Mouse (Mus musculus) stomach, embryonic 15.5 days (tissue): Measurements from ENCODE around the gene Tmem258. TPM values are rescaled to one million over a fixed set of nuclear protein-coding genes. Genes with fewer than 3 reads are reported as not detected.

Source experiments
- ATAC-seq: fragments of 200-750 bp; cut with Nextera tagmentation; 2 replicates; pipeline ENCODE4 v1.8.0; 2017; ENCODE audit warnings: low read depth, moderate number of reproducible peaks, moderate TSS enrichment; ENCODE audit not compliant: insufficient read depth, low FRiP score
- H3K27ac ChIP-seq: fragments of 300-500 bp; sonication (generic); 2 replicates; pipeline ENCODE4 v1.5.1; 2015; ENCODE audit warnings: mild to moderate bottlenecking, inconsistent platforms
- H3K27me3 ChIP-seq: fragments of 300-500 bp; sonication (generic); replicated peaks from 2 replicates; pipeline ENCODE4 v1.6.1; 2015; ENCODE audit warnings: inconsistent platforms
- H3K36me3 ChIP-seq: fragments of 300-500 bp; sonication (generic); 2 replicates; pipeline ENCODE4 v1.6.1; 2015; ENCODE audit warnings: inconsistent platforms
- H3K4me1 ChIP-seq: fragments of 300-500 bp; sonication (generic); 2 replicates; pipeline ENCODE4 v1.6.1; 2015; ENCODE audit warnings: inconsistent platforms
- H3K4me2 ChIP-seq: fragments of 300-500 bp; sonication (generic); 2 replicates; pipeline ENCODE4 v1.6.1; 2015; ENCODE audit warnings: mild to moderate bottlenecking, inconsistent platforms
- H3K4me3 ChIP-seq: fragments of 300-500 bp; sonication (generic); replicated peaks from 2 replicates; pipeline ENCODE4 v1.5.1; 2015; ENCODE audit warnings: inconsistent platforms
- H3K9ac ChIP-seq: fragments of 300-500 bp; sonication (generic); 2 replicates; pipeline ENCODE4 v1.6.1; 2015; ENCODE audit warnings: inconsistent platforms
- H3K9me3 ChIP-seq: fragments of 300-500 bp; sonication (generic); 2 replicates; pipeline ENCODE4 v1.6.1; 2016; ENCODE audit warnings: inconsistent platforms
- WGBS: fragments of 180-500 bp; shearing (Covaris S2); methylation state at CpG from one replicate; pipeline ENCODE4 v1.1.7; 2015; 5-methylcytosine and 5-hydroxymethylcytosine counted together
- polyA plus RNA-seq: library from polyadenylated mRNA; unstranded; fragments of >200 nt; fragmentation: Nextera tagmentation; extraction: Ambion mirVana; gene quantifications from 2 replicates; pipeline ENCODE4 v1.2.1, GENCODE M21; 2015

Tmem258 gene
- polyA plus RNA-seq, 1 experiment from 2014 or later, result 509 TPM

GRCm38 (mm10) chr19:10205051-10205450 is 1.2 kb downstream of the Tmem258 start:
- H3K36me3 ChIP-seq, result peaks cover 36% of the 10 kb centered on the region
- H3K4me1 ChIP-seq, result peaks cover 12% of the 10 kb centered on the region
- no peaks in the 10 kb centered on the region for H3K9me3 ChIP-seq
- peak overlapping the region; percentile 72 for H3K4me2 ChIP-seq
- no peak for ATAC-seq
- no peaks in the 10 kb centered on the region for H3K27me3 ChIP-seq
- peak overlapping the region; percentile 94 for H3K4me3 ChIP-seq
- H3K27ac ChIP-seq, result no peak overlapping the region
- no peak overlapping the region for H3K9ac ChIP-seq
- WGBS, result 65% methylated on average over 6 of the region's 6 CpGs

- H3K36me3 ChIP-seq, result peaks cover 47% of the 10 kb centered on the region
- 0 out of 2 replicates have a peak, but pooled peaks cover 4% of the 10 kb centered on the region for H3K4me1 ChIP-seq
- H3K27me3 ChIP-seq, result no peaks in the 10 kb centered on the region
- no peak overlapping the region for H3K27ac ChIP-seq
- 78% methylated on average over 3 of the region's 3 CpGs for WGBS
- H3K4me2 ChIP-seq, result no peak overlapping the region
- H3K9me3 ChIP-seq, result no peaks in the 10 kb centered on the region
- H3K9ac ChIP-seq, result no peak overlapping the region
- ATAC-seq, result no peak
- no peak overlapping the region for H3K4me3 ChIP-seq
Measured at GRCm38 (mm10) chr19:10208851-10209250, 5.0 kb downstream of the Tmem258 start.

GRCm38 (mm10) chr19:10210885-10211284 is 7.1 kb downstream of the Tmem258 start:
- Histone ChIP-seq H3K27me3 (no peaks in the 10 kb centered on the region), H3K27ac (no peak overlapping the region), H3K36me3 (peaks cover 47% of the 10 kb centered on the region), H3K9me3 (no peaks in the 10 kb centered on the region), H3K4me1 (no peaks in the 10 kb centered on the region), H3K4me2 (no peak overlapping the region), H3K4me3 (no peak overlapping the region), H3K9ac (no peak overlapping the region)
- 84% methylated on average over 4 of the region's 4 CpGs for WGBS
- no peak for ATAC-seq

DNA sequence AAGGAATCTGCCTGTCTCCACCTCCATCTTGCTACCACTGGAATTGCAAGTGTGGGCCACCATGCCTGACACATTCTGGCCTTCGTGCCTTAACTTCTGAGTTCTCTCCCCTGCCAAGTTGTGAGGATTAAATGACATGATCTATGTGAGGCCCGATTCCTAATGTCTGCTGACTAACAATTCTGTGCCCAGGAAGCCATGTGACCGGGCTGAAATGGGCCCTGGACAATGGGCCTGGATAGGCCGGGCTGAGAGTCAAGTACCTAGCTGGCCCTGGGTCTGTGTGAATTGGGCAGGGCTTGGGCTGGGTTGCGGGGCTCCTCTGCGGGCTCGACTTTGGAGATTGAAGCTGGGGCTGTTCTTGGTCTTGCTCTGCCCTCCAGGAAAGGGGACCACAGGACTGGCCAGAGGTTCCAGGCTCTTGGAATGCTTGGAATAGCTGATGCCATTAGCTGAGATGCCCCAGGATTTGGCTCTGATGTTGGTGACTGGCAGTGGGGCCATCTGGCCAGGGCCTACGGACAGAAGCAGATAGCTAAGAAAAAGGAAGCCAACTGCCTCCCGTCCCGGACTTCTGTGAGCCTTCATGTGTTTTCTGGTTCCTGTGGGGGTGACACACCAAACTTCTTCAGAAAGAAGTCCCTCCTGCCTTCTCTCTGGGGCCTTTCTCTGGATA is 10.1 kb downstream of the Tmem258 start:
- H3K9ac ChIP-seq, result no peak overlapping the region
- 85% methylated on average over 10 of the region's 10 CpGs for WGBS
- no peak overlapping the region for H3K4me2 ChIP-seq
- no peak for ATAC-seq
- H3K27me3 ChIP-seq, result no peaks in the 10 kb centered on the region
- no peaks in the 10 kb centered on the region for H3K4me1 ChIP-seq
- peaks cover 37% of the 10 kb centered on the region for H3K36me3 ChIP-seq
- no peak overlapping the region for H3K27ac ChIP-seq
- H3K9me3 ChIP-seq, result no peaks in the 10 kb centered on the region
- H3K4me3 ChIP-seq, result no peak overlapping the region

- Histone ChIP-seq H3K4me2 (no peak overlapping the region), H3K9ac (no peak overlapping the region), H3K27ac (no peak overlapping the region), H3K9me3 (no peaks in the 10 kb centered on the region), H3K27me3 (no peaks in the 10 kb centered on the region), H3K4me3 (no peak overlapping the region), H3K36me3 (peaks cover 25% of the 10 kb centered on the region), H3K4me1 (0 out of 2 replicates have a peak, but pooled peaks cover 6% of the 10 kb centered on the region)
- ATAC-seq, result no peak
- 64% methylated on average over 8 of the region's 8 CpGs for WGBS
Measured at GRCm38 (mm10) chr19:10216101-10216500, 12.3 kb downstream of the Tmem258 start.

- H3K9ac ChIP-seq, result no peak overlapping the region
- WGBS, result 38% methylated on average over 3 of the region's 3 CpGs
Measured at GRCm38 (mm10) chr19:10219108-10219507, 15.3 kb downstream of the Tmem258 start.

DNA sequence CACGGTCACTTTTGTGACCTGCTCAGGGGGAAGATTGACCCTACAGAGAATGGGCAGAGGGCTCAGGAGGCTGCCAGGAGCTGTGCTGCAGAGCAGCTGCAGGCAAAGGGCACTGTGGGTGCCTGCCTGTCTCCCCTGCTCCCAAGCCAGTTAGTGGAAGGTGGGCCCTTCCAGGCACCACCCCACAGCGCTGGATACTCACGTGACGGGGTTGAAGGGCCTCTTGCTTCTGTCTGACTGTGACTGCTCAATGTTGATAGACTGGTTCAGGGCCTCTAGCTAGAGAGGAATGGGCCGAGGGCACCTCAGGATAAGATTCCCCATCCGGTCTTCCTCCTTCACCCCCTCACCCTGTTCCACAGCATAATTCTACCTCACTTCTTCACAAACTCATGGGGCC is 15.8 kb downstream of the Tmem258 start:
- no peak for ATAC-seq

More at GRCm38 (mm10) chr19:10219108-10219507, 15.3 kb downstream of the Tmem258 start:
- Histone ChIP-seq H3K4me3 (no peak overlapping the region), H3K36me3 (peaks cover 11% of the 10 kb centered on the region; the same call in 1 of the 2 replicates), H3K27me3 (no peaks in the 10 kb centered on the region), H3K9me3 (no peaks in the 10 kb centered on the region), H3K4me1 (peaks cover 15% of the 10 kb centered on the region; the same call in 1 of the 2 replicates), H3K4me2 (no peak overlapping the region), H3K27ac (0 out of 2 replicates have a peak overlapping the region, but pooled peaks have one; percentile 7)
- no peak for ATAC-seq

GRCm38 (mm10) chr19:10221585-10221984 is 17.8 kb downstream of the Tmem258 start:
- no peak overlapping the region for H3K27ac ChIP-seq
- H3K9me3 ChIP-seq, result no peaks in the 10 kb centered on the region
- H3K36me3 ChIP-seq, result peaks cover 10% of the 10 kb centered on the region; the same call in 1 of the 2 replicates
- no peak overlapping the region for H3K9ac ChIP-seq
- ATAC-seq, result no peak
- peaks cover 29% of the 10 kb centered on the region for H3K4me1 ChIP-seq
- H3K4me3 ChIP-seq, result no peak overlapping the region
- H3K27me3 ChIP-seq, result no peaks in the 10 kb centered on the region
- 27% methylated on average over 4 of the region's 4 CpGs for WGBS
- no peak overlapping the region for H3K4me2 ChIP-seq

More for the DNA sequence above, 15.8 kb downstream of the Tmem258 start:
- H3K4me1 ChIP-seq, result peaks cover 19% of the 10 kb centered on the region; the same call in 1 of the 2 replicates
- 55% methylated on average over 6 of the region's 6 CpGs for WGBS
- no peak overlapping the region for H3K4me2 ChIP-seq
- H3K36me3 ChIP-seq, result peaks cover 11% of the 10 kb centered on the region; the same call in 1 of the 2 replicates
- 0 out of 2 replicates have a peak overlapping the region, but pooled peaks have one; percentile 7 for H3K27ac ChIP-seq
- H3K27me3 ChIP-seq, result no peaks in the 10 kb centered on the region
- no peak overlapping the region for H3K4me3 ChIP-seq
- no peak overlapping the region for H3K9ac ChIP-seq
- no peaks in the 10 kb centered on the region for H3K9me3 ChIP-seq

DNA sequence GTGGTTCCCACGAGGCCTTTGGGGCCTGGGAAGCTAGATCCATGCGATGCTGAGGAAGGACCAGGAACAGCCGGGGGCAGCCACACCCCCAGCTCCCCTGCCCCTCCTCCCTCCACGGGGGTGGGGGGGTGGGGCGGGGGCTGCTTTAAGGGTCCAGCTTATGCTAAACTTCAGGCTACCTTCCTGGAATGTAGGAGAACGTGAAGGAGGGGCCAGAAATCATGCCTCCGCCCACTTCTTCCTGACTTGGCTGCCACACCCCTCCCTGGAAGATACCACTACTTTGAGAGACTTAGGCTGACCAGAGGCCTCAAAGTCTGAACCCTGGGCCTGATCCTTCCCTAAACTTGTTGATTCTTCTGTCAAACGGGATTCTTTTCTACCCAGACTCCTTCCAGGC is 18.8 kb downstream of the Tmem258 start:
- no peak for ATAC-seq
- H3K27me3 ChIP-seq, result no peaks in the 10 kb centered on the region

GRCm38 (mm10) chr19:10223561-10223960 is 19.7 kb downstream of the Tmem258 start:
- 56% methylated on average over 4 of the region's 4 CpGs for WGBS
- Histone ChIP-seq H3K4me3 (no peak overlapping the region), H3K9me3 (no peaks in the 10 kb centered on the region), H3K27ac (no peak overlapping the region), H3K4me2 (no peak overlapping the region), H3K27me3 (no peaks in the 10 kb centered on the region), H3K9ac (no peak overlapping the region), H3K4me1 (peaks cover 29% of the 10 kb centered on the region), H3K36me3 (peaks cover 8% of the 10 kb centered on the region; the same call in 1 of the 2 replicates)
- ATAC-seq, result no peak

More for the DNA sequence above, 18.8 kb downstream of the Tmem258 start:
- no peaks in the 10 kb centered on the region for H3K9me3 ChIP-seq
- peaks cover 8% of the 10 kb centered on the region; the same call in 1 of the 2 replicates for H3K36me3 ChIP-seq
- peaks cover 29% of the 10 kb centered on the region for H3K4me1 ChIP-seq
- H3K4me3 ChIP-seq, result no peak overlapping the region
- 22% methylated on average over 8 of the region's 8 CpGs for WGBS
- H3K27ac ChIP-seq, result peak overlapping the region; percentile 18; the same call in 1 of the 2 replicates
- H3K9ac ChIP-seq, result no peak overlapping the region
- H3K4me2 ChIP-seq, result no peak overlapping the region

DNA sequence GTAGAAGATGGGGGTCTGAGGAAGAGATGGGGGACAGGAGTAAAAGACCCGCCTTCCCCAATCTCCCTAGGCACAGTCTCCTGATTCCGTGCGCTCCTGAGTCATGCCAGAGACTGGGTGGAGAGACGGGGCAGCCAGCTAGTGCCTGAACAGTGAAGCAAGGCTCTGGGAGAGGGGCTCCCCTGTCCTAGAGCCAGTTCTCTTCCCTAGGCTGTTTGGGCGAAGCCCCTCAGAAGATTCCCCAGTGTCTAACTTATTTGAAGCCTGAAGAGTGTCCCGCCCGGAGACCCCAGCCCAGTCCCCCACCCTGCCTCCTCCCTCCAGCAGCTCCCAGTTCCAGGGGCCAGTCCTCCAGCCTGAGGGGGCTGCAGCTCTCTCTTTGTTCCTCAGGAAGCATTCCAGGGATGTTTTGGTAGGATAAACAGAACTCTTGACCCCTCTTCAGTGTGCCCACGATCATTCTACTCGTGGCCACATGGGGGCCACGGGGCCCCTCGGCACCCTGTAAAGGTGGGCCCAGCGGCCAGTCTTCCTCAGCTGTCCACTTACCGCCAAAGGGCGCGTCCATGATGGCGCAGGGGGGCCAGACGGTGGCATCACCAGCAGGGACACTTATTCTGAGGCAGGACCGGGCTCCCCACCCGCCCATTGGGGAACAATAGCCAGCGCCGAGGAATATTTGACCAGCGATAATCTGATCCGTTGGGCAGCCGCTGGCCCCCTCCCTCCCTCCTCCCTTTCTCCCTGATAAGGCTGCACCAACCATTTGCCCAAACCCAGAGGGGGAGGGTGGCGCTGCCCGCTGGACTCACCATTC is 21.0 kb downstream of the Tmem258 start:
- H3K4me3 ChIP-seq, result peak overlapping the region; percentile 26

More for the DNA sequence above, 21.0 kb downstream of the Tmem258 start:
- H3K4me1 ChIP-seq, result peaks cover 24% of the 10 kb centered on the region
- ATAC-seq, result peak; percentile 63
- H3K27ac ChIP-seq, result peak overlapping the region; percentile 83
- peak overlapping the region; percentile 48 for H3K4me2 ChIP-seq
- H3K9ac ChIP-seq, result no peak overlapping the region
- no peaks in the 10 kb centered on the region for H3K27me3 ChIP-seq
- 11% methylated on average over 26 of the region's 26 CpGs for WGBS
- no peaks in the 10 kb centered on the region for H3K9me3 ChIP-seq
- H3K36me3 ChIP-seq, result peaks cover 8% of the 10 kb centered on the region; the same call in 1 of the 2 replicates
